Mouse (Mus musculus) intestine, postnatal 0 days (tissue): ENCODE results near the gene Pik3cd. TPM values are rescaled to one million over a fixed set of nuclear protein-coding genes. Genes with fewer than 3 reads are reported as not detected.

Experiments
- ATAC-seq: fragments of 200-750 bp; cut with Nextera tagmentation; 2 replicates; pipeline ENCODE4 v1.8.0; 2017; ENCODE audit warnings: mild to moderate bottlenecking, moderate TSS enrichment, moderate library complexity
- H3K27ac ChIP-seq: fragments of 300-500 bp; sonication (generic); 2 replicates; pipeline ENCODE4 v1.5.1; 2014; ENCODE audit warnings: mild to moderate bottlenecking, low read depth, low read length, moderate library complexity
- H3K27me3 ChIP-seq: fragments of 300-500 bp; sonication (generic); replicated peaks from 2 replicates; pipeline ENCODE4 v1.6.1; 2014; ENCODE audit warnings: low read length, mixed read lengths; ENCODE audit not compliant: control insufficient read depth, insufficient read depth
- H3K36me3 ChIP-seq: fragments of 300-500 bp; sonication (generic); 2 replicates; pipeline ENCODE4 v1.6.1; 2014; ENCODE audit warnings: mild to moderate bottlenecking, moderate library complexity; ENCODE audit not compliant: control insufficient read depth, insufficient read depth
- H3K4me1 ChIP-seq: fragments of 300-500 bp; sonication (generic); replicated peaks from 2 replicates; pipeline ENCODE4 v1.6.1; 2014; ENCODE audit warnings: antibody characterized with exemption, low read length, mixed read lengths; ENCODE audit not compliant: control insufficient read depth, insufficient read depth
- H3K4me2 ChIP-seq: fragments of 300-500 bp; sonication (generic); replicated peaks from 2 replicates; pipeline ENCODE4 v1.6.1; 2014; ENCODE audit warnings: low read depth, mild to moderate bottlenecking, moderate library complexity
- H3K4me3 ChIP-seq: fragments of 300-500 bp; sonication (generic); 2 replicates; pipeline ENCODE4 v1.5.1; 2014; ENCODE audit warnings: low read depth, low read length
- H3K9ac ChIP-seq: fragments of 300-500 bp; sonication (generic); 2 replicates; pipeline ENCODE4 v1.6.1; 2014; ENCODE audit warnings: mild to moderate bottlenecking, low read depth, low read length
- H3K9me3 ChIP-seq: fragments of 300-500 bp; sonication (generic); 2 replicates; pipeline ENCODE4 v1.6.1; 2016; ENCODE audit warnings: mixed run types; ENCODE audit not compliant: control insufficient read depth
- CTCF ChIP-seq: sonication (generic); IDR thresholded peaks from 2 replicates; pipeline ENCODE4 v1.5.1; 2016; ENCODE audit warnings: low read depth, mild to moderate bottlenecking, control low read depth, antibody characterized with exemption, moderate library complexity
- WGBS: fragments of 180-500 bp; shearing (Covaris S2); extraction: QIAGEN DNeasy Blood & Tissue Kit; methylation state at CpG from one replicate; pipeline ENCODE4 v1.1.7; 2014; 5-methylcytosine and 5-hydroxymethylcytosine counted together
- polyA plus RNA-seq: library from polyadenylated mRNA; unstranded; fragments of >200 nt; fragmentation: Nextera tagmentation; extraction: Ambion mirVana; gene quantifications from 2 replicates; pipeline ENCODE4 v1.2.1, GENCODE M21; 2015

The Pik3cd gene
- polyA plus RNA-seq, 1 experiment from 2014 or later: 2.5 TPM

DNA sequence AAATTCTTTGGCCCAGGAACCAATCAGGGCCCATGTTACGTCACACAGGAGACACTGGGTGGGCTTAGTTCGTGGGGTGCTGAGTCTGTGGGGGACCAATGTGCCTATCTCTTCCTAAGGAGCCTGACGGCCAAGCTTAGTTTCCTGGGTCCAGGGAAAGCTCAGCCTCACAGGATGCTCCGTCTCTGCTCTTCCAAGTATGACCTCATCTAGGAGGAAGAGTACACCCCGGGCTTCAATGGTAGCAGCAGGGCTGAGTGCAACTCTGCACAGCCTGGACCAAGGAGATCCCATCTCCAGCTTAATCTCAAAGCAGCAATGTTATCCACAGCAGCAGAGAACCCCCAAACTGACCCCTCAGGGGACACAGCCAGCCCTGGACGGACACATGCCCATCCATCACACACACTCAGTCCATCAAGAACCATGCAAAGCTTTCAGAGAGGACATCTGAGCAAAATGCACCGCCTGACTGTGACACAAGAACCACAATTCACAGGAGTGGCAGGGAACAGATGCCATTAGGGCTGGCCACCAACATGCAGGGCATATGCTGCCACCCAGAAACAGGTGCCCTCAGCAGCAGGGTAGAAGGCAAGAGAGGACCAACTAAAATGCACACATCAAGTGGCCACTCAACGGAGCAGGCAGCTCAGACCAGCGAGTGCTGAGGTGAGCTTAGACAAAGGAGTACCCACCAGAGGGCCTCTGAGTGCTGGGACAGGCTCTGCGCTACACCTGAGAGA is 32.5 kb upstream of the Pik3cd start:
- no peaks in the 10 kb centered on the region for H3K9me3 ChIP-seq
- H3K4me2 ChIP-seq: no peak overlapping the region
- H3K4me1 ChIP-seq: peaks cover 11% of the 10 kb centered on the region; the same call in 1 of the 2 replicates
- H3K4me3 ChIP-seq: no peak overlapping the region
- H3K27me3 ChIP-seq: no peaks in the 10 kb centered on the region
- 0 out of 2 replicates have a peak overlapping the region, but pooled peaks have one; percentile 3 for H3K9ac ChIP-seq
- peaks cover 13% of the 10 kb centered on the region; the same call in 1 of the 2 replicates for H3K36me3 ChIP-seq
- 77% methylated on average over 10 of the region's 10 CpGs for WGBS
- no peak for TF ChIP-seq CTCF
- no peak overlapping the region for H3K27ac ChIP-seq
- ATAC-seq: no peak

DNA sequence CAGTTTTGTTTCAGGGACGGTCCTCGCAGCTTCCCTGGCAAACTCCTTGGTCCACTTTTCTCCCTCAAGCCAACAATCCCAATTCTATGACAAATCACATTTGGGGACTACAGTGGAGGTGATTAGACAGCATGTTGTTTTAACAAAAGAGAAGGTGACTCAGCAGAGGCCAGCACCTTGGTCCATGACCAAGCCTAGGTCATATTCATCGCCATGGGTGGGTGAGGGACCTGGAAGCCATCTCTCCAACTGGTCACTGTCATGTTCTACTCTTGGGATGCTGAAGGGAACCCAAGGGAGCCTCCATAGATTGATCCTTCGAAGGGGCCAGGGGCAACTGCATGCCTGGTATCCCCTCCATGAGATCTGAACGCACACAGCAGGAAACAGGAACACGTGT is 31.9 kb upstream of the Pik3cd start:
- WGBS: 82% methylated on average over 6 of the region's 6 CpGs
- no peaks in the 10 kb centered on the region for H3K27me3 ChIP-seq
- peaks cover 11% of the 10 kb centered on the region; the same call in 1 of the 2 replicates for H3K4me1 ChIP-seq
- ATAC-seq: no peak
- no peak overlapping the region for H3K4me2 ChIP-seq
- no peaks in the 10 kb centered on the region for H3K9me3 ChIP-seq
- no peak overlapping the region for H3K9ac ChIP-seq
- no peak overlapping the region for H3K27ac ChIP-seq
- TF ChIP-seq CTCF: no peak
- H3K4me3 ChIP-seq: no peak overlapping the region
- H3K36me3 ChIP-seq: peaks cover 20% of the 10 kb centered on the region

DNA sequence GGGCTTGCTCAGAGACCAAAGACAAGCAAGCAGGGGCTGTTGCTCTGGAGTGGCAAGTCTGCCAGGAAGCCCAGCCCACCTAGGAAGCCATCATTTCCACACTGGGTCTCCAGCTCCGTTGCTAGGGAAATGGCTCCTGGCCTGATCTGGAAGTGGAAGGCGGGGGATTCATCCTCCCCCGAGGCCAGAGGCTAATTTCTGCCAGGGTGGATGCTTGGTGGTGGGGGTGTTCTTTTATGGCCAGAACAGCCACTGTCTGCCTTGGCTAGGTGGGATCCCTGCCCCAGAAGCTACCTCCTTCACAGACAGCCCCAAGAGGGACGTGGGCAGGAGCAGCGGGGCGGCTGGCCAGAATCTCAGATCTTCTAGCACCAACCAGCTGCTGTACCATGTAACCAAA is 31.4 kb upstream of the Pik3cd start:
- peaks cover 11% of the 10 kb centered on the region; the same call in 1 of the 2 replicates for H3K4me1 ChIP-seq
- ATAC-seq: no peak
- H3K36me3 ChIP-seq: peaks cover 25% of the 10 kb centered on the region
- no peaks in the 10 kb centered on the region for H3K9me3 ChIP-seq
- H3K4me3 ChIP-seq: no peak overlapping the region
- H3K4me2 ChIP-seq: no peak overlapping the region
- H3K9ac ChIP-seq: no peak overlapping the region
- no peaks in the 10 kb centered on the region for H3K27me3 ChIP-seq
- H3K27ac ChIP-seq: no peak overlapping the region
- no peak for TF ChIP-seq CTCF
- WGBS: 66% methylated on average over 6 of the region's 6 CpGs

DNA sequence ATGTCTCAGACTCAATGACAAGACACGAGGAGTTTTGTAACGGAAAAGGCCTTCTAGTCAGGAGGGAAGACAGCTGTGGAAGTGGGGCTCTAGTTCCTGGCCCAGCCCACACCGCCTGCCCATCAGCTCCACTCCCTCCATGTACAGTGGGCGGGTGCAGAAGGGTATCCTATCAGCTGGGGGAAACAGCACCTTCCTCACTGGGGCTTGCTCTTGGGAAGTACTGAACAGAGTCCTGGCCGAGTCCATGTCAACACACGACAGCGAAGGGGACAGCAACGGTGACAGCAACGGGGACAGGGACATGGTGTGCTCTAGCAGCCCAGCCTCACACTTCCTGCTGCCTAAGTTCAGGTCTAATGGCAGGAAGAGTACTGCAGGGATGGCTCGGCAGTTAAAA is 30.4 kb upstream of the Pik3cd start:
- Histone ChIP-seq H3K27ac (no peak overlapping the region), H3K4me3 (no peak overlapping the region), H3K9me3 (no peaks in the 10 kb centered on the region)

DNA sequence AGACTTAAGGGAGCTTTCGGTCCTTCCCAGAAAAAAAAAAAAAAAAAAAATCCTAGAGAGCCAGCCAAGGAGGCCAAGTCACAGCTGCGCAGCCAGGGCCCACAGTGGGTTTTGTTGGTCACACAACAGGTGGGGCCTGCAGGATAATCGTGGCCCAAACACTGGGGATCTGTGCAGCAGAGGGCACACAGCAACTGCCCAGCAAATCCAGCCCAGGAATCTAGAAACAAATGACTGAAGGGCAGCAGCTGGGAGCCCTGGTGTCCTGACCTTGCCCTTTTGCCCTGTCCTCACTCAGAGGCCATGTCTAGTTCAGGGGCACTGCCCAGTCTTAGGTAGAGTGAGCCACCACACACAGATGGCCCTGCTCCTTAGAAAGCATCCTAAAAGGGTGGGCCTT is 29.9 kb upstream of the Pik3cd start:
- no peaks in the 10 kb centered on the region for H3K9me3 ChIP-seq
- H3K27ac ChIP-seq: no peak overlapping the region
- H3K27me3 ChIP-seq: no peaks in the 10 kb centered on the region
- H3K4me3 ChIP-seq: no peak overlapping the region
- ATAC-seq: no peak
- H3K36me3 ChIP-seq: peaks cover 38% of the 10 kb centered on the region
- H3K4me2 ChIP-seq: no peak overlapping the region
- WGBS: 77% methylated on average over 3 of the region's 3 CpGs
- no peak for TF ChIP-seq CTCF
- peaks cover 11% of the 10 kb centered on the region; the same call in 1 of the 2 replicates for H3K4me1 ChIP-seq
- no peak overlapping the region for H3K9ac ChIP-seq

More for the DNA sequence above, 30.4 kb upstream of the Pik3cd start:
- no peak overlapping the region for H3K4me2 ChIP-seq
- 50% methylated on average over 10 of the region's 10 CpGs for WGBS
- no peaks in the 10 kb centered on the region for H3K27me3 ChIP-seq
- H3K4me1 ChIP-seq: peaks cover 11% of the 10 kb centered on the region; the same call in 1 of the 2 replicates
- peaks cover 33% of the 10 kb centered on the region for H3K36me3 ChIP-seq
- TF ChIP-seq CTCF: no peak
- no peak overlapping the region for H3K9ac ChIP-seq
- ATAC-seq: no peak

DNA sequence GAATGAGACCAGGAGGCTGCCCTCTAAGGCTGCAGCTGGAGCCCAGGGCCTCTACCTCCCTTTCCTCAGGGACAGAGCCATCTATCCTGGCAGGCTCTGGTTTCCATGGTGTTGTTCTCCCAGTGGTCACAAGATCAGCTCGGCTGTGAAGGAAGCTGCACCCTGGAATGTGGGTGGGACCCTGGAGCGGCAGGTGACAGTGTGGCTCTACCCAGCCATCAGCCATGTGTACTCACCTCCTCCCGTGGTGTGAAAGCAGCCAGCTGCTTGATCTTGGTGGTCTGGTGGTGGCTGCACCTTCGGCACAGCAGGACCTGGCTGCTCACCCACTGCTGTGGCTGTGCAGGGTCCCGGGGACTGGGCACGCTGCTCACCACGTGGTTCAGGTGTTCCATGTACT is 28.5 kb upstream of the Pik3cd start:
- Histone ChIP-seq H3K27me3 (no peaks in the 10 kb centered on the region), H3K4me1 (peaks cover 3% of the 10 kb centered on the region; the same call in 1 of the 2 replicates), H3K27ac (peak overlapping the region; percentile 35; the same call in 1 of the 2 replicates), H3K4me2 (no peak overlapping the region), H3K4me3 (no peak overlapping the region), H3K9me3 (no peaks in the 10 kb centered on the region), H3K36me3 (peaks cover 52% of the 10 kb centered on the region), H3K9ac (no peak overlapping the region)
- no peak for TF ChIP-seq CTCF
- WGBS: 52% methylated on average over 7 of the region's 7 CpGs
- 0 out of 2 replicates have a peak, but pooled peaks have one; percentile 32 for ATAC-seq
